Mouse (Mus musculus): ENCODE results near the gene Fuca1. TPM values are rescaled to one million over a fixed set of nuclear protein-coding genes. Genes with fewer than 3 reads are reported as not detected.

The Fuca1 gene
- total RNA-seq, 2 experiments from 2014 or later: 33.4 to 43.1 TPM

GRCm38 (mm10) chr4:135889146-135889883, 31.2 kb upstream of the Fuca1 start:
- no peak for DNase-seq

GRCm38 (mm10) chr4:135889884-135890283, 30.7 kb upstream of the Fuca1 start:
- DNase-seq: peak; percentile 56 to 60

- no peak for DNase-seq
Observed at GRCm38 (mm10) chr4:135891539-135891938, 29.0 kb upstream of the Fuca1 start.

- DNase-seq: no peak
Observed at GRCm38 (mm10) chr4:135892884-135893283, 27.7 kb upstream of the Fuca1 start.

GRCm38 (mm10) chr4:135895071-135895571, 25.4 kb upstream of the Fuca1 start, which contains the start of gene Cnr2:
Cnr2 (plus strand) TSS chr4:135895394.
- no peak for DNase-seq

GRCm38 (mm10) chr4:135896157-135896556, 24.4 kb upstream of the Fuca1 start:
- no peak for DNase-seq

- DNase-seq: no peak
Observed at GRCm38 (mm10) chr4:135898380-135899049, 22.0 kb upstream of the Fuca1 start.

- no peak for DNase-seq
Observed at GRCm38 (mm10) chr4:135899050-135899448, 21.5 kb upstream of the Fuca1 start.

- no peak for DNase-seq
Observed at GRCm38 (mm10) chr4:135900008-135900407, 20.5 kb upstream of the Fuca1 start.

- DNase-seq: no peak
Observed at GRCm38 (mm10) chr4:135902606-135903242, 17.8 kb upstream of the Fuca1 start.

- no peak for DNase-seq
Observed at GRCm38 (mm10) chr4:135904810-135905209, 15.7 kb upstream of the Fuca1 start.

GRCm38 (mm10) chr4:135906633-135907032, 13.9 kb upstream of the Fuca1 start:
- DNase-seq: no peak

- DNase-seq: no peak
Observed at GRCm38 (mm10) chr4:135909326-135910066, 11.0 kb upstream of the Fuca1 start.

- no peak for DNase-seq
Observed at GRCm38 (mm10) chr4:135911531-135911930, 9.0 kb upstream of the Fuca1 start.

GRCm38 (mm10) chr4:135912164-135912563, 8.4 kb upstream of the Fuca1 start:
- no peak for DNase-seq

- no peak for DNase-seq
Observed at GRCm38 (mm10) chr4:135912835-135913234, 7.7 kb upstream of the Fuca1 start.

GRCm38 (mm10) chr4:135913433-135913832, 7.1 kb upstream of the Fuca1 start:
- no peak for DNase-seq

GRCm38 (mm10) chr4:135918635-135919279, 1.8 kb upstream of the Fuca1 start:
- no peak for DNase-seq

- no peak for DNase-seq
Observed at GRCm38 (mm10) chr4:135919280-135919639, 1.3 kb upstream of the Fuca1 start.

GRCm38 (mm10) chr4:135921257-135922120, 954 bp downstream of the Fuca1 start:
- no peak for DNase-seq

GRCm38 (mm10) chr4:135922190-135922589, 1.7 kb downstream of the Fuca1 start:
- DNase-seq: no peak

Measured in layer of hippocampus, postnatal 36 days (tissue).